Mouse (Mus musculus): ENCODE measurements around the gene Ppp1r18.

The Ppp1r18 gene

DNA sequence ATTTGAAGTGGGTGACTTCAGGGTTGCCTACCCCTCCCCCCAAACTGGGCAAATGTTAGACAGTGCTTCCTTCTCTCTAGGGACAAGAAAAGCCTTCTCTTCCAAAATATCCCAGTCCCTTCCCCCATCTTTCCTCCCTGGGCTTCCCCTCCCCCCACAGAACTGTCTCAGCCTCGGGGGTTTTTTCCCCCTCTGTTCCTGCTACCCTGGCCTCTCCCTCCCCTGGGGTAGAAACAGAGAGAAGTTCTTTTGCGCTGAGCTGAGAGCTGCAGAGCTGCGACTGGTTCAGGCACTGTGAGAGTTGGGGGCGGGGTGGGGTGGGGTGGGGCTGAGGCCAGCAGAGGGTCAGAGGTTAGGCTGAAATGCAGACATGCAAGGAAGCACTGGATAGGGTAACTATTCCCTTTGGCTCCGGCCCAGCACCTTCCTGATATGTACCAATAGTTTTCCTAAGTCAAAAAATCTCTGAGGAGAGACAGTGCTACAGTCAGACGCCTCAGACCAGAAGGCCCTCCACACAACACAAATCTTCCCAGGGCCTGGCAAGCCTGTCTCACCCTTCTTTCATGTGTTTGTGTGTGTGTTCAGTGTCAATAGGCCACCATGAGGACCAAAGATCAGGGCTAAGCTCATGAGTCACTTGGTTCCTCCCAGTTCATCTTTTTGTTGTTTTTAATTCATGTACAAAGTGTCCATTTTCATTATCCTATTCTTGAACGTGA is 4.1 kb downstream of the Ppp1r18 start:
- ATAC-seq (ENCODE audit: low TSS enrichment), result no peak

DNA sequence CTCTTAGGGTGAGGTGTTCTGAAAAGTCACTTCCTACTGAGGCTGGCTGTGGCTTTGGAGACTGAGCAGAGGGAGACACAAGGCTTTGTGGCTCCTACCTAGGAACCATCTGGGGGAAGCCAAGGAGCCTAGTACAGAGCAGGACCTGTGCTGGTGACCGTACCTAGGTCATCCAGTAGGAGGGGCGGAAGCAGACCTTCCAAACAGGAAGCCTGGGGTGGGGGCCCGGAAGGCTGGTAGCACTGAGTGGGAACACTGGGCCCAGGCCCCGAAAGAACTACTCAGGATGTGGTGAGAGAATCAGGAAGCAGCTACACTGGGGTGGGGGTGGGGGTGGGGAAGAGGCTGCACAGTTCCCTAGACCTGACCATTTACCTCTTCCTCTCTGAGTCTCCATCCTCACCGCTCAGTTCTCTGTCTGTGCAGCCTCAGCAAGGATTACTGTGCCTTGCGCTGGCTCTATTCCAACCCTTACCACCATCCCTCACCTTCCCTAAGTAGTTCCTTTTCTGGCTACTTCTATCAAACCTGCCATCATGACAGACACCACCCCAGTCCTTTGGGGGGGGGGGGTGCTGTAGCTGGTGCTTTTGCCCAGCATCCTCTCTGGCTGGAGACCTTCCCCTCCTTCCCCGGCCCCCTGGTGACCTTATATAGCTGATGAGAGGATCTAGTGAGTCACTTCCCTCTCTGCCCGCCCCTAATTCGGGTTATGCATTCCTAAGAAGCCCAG is 4.9 kb downstream of the Ppp1r18 start:
- ATAC-seq (ENCODE audit: low TSS enrichment), result no peak

DNA sequence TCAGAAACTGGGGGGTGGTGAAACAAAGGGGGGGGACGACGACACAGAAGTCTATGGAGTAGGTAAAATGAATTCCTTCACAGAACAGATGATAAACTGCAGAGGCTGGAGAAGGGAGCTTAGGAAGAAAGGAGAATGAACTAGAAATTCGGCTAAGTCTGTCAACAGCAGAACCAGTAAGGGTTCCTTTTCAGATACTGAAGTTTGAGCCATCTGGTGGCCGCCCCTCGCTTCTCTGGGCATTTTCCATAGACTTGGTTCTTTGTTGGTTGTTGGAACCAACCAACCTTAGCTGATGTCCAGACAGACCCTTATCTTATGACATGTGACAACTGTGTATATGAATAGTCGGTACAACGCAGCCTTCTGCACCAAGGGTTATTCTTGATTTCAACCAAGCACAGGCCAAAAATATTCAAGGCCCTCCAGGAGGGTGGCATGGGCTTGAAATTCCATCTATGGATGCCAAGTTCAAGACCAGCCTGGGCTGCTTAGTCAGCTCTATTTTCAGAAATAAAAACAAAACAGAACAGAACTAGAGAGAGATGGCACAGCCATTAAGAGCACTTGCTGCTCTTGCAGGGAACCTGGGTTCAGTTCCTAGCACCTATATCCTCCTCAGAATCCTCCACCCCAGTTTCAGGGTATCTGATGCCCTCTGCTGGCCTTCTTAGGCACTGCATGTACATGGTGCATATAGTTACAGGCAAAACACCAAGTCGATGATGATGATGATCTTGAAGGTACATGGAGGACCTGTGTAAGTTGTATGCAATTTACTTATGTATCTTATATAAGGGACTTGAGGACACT is 5.7 kb downstream of the Ppp1r18 start:
- ATAC-seq (ENCODE audit: low TSS enrichment), result no peak

DNA sequence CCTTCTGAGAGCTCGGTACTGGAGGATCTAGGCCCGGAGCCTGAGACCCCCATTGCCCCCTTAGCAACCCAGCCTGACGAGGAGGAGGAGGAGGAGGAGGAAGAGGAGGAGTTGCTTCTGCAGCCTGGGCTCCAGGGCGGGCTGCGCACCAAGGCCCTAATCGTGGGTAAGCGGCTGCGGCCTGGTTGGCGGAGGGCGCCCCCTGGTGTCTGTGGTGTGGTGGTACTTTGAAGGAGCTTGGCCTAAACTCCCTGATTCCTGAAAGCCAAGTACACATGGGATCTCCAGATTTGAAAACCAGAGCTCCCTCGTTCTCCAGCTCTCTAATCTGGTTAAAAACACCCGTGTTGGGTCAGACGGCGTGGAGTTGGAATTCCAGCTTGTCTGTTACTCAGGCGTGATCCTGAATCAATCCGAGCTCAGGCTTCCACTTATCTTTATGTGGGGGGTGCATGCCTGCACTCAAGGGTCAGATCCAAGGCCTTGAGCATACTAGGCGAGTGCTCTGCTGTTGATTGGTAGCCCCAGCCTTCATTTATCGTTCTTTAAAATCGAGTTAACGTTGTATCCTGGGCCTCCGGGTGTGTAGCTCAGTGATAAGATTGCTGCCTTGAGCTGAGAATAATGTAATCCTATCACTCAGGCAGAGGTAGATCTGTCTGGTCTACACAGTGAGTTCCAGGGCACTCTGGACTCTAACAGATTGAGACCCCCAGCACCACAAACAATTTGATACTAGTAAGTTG is 8.6 kb downstream of the Ppp1r18 start:
- peak; percentile 79 for ATAC-seq (ENCODE audit: low TSS enrichment)

DNA sequence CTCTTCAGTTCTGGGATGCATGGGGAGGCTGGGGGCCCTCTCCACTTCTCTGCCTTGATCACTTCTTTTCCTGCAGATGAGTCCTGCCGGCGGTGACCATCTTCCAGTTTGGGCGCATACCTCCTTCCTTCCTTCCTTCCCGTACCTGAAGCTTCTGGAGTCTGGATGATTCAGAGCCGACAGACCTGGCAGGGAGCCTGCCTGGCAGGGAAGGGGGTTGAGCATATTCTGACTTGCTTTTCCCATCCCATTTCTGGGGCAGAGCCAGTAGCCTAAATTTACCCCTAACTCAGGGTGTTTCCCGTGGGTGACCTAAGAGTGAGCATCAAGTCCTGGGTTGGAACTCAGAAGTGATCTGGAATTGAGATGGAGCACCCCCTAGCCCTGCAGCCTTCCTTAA is 9.3 kb downstream of the Ppp1r18 start:
- ATAC-seq (ENCODE audit: low TSS enrichment), result peak; percentile 53; the same call in 1 of the 2 replicates

DNA sequence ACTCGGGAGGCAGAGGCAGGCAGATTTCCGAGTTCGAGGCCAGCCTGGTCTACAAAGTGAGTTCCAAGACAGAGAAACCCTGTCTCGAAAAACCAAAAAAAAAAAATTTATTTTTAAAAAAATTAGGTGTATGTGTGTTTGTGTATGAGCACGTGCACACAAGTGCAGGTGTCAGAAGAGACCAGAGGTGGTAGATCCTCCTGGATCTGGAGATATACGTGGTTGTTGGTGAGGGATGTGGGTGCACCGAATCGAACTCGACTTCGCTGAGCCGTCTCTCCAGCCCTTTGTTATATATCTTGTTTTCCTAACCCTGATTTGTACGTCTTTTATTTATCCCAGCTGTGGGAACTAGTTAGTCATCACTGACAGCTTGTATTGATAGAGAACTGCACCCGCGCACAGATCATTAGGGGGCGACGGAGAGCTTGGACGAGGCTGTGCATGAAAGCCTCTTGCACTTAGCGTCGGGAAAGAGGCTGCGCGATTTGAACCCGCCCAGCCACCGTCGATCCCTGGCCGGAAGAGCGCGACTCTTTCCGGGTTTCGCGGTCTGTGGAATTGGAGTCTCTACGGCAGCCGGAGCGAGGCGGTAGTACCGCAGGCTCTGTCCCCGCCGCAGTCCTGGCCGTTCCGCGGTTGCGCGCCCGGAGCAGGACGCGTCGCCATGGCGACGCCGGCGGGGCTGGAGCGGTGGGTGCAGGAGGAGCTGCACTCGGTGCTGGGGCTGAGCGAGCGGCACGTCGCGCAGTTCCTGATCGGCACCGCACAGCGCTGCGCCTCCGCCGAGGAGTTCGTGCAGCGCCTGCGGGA is 14.1 kb downstream of the Ppp1r18 start, which contains the start of gene Dhx16:
Gene Dhx16, plus strand, starts transcription at position 575 of the 813 bp plus-strand sequence.
- peak; percentile 85 for ATAC-seq (ENCODE audit: low TSS enrichment)

DNA sequence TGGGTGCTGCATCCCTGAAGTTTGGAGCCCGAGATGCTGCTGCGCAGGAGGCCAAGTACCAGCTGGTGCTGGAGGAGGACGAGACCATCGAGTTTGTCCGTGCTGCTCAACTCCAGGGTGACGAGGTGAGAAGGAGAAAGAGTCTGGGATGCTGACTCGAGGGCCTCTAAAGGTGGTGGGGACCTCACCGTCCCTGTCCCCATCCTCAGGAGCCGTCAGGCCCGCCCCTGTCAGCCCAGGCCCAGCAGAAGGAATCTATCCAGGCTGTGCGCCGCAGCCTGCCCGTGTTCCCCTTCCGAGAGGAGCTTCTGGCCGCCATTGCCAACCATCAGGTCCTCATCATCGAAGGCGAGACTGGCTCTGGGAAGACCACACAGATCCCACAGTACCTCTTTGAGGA is 17.5 kb downstream of the Ppp1r18 start:
- no peak for ATAC-seq (ENCODE audit: low TSS enrichment)

DNA sequence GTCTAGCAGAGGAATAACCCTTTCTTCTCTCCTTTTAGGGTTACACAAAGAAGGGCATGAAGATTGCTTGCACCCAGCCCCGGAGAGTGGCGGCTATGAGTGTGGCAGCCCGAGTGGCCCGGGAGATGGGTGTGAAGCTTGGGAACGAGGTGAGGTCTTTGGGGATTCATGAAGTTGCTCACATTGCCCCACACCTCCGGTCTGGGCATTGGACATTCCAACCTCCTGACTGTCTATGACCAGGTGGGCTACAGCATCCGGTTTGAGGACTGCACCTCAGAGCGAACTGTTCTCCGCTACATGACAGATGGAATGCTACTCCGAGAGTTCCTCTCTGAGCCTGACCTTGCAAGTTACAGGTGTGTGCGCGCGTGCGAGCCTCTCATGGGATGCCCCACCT is 18.4 kb downstream of the Ppp1r18 start:
- no peak for ATAC-seq (ENCODE audit: low TSS enrichment)

DNA sequence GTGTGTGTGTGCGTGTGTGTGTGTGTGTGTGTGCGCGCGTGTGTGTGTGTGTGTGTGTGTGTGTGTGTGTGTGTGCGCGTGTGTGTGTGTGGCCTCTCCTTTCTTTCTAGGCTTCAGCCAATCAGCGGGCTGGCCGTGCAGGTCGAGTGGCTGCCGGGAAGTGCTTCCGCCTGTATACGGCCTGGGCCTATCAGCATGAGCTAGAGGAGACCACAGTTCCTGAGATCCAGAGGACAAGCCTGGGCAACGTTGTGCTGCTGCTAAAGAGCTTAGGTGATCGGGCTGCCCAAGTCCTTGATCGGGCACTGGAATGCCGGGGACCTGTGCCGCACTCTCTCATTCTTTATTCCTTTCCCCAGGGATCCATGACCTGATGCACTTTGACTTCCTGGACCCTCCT is 22.3 kb downstream of the Ppp1r18 start:
- ATAC-seq (ENCODE audit: low TSS enrichment), result no peak

DNA sequence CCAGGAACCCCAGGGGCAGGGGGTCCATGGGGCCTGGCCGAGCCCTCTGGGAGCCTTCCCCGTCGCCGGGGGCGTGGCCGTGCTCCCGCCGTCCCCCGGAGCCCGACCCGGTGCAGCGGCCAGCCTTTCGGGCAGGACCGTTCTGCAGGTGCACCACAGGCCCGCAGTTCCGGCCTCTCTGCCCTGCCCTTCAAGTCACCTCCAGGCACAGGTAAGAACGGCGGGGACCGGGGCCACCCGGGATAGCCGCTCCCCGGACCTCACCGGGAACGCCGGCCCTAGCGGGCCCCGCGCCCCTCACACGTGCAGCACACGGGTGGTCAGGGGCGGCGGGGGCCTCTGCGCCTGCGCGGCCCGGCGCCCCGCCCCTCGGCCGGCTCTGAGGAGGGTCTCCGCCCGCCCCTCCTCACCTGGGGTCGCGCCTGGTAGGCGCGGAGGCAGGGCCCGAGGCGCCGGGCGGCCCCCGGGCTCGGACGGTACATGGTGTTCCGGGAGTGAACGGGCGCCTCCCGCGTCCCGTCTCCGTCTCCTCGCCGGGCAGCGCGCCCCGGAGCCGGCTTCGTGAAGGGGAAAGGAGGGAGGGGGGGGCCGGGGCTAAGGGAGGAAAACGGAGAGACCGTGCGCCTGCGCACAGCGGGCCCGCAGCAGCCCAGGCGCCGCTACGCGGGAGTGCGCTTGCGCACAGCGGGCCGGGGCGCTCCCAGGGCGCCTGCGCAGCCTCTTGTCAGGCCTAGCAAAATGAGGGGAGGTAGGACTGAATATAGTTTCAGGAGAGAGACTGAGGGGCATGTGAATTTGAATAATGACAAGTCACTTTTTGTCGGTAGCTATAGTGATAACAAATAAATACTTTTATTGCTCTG is 31.6 kb downstream of the Ppp1r18 start, which contains the start of gene 2310061I04Rik:
Gene 2310061I04Rik, minus strand, starts transcription at position 651 of the 863 bp plus-strand sequence.
- ATAC-seq (ENCODE audit: low TSS enrichment), result peak; percentile 88

DNA sequence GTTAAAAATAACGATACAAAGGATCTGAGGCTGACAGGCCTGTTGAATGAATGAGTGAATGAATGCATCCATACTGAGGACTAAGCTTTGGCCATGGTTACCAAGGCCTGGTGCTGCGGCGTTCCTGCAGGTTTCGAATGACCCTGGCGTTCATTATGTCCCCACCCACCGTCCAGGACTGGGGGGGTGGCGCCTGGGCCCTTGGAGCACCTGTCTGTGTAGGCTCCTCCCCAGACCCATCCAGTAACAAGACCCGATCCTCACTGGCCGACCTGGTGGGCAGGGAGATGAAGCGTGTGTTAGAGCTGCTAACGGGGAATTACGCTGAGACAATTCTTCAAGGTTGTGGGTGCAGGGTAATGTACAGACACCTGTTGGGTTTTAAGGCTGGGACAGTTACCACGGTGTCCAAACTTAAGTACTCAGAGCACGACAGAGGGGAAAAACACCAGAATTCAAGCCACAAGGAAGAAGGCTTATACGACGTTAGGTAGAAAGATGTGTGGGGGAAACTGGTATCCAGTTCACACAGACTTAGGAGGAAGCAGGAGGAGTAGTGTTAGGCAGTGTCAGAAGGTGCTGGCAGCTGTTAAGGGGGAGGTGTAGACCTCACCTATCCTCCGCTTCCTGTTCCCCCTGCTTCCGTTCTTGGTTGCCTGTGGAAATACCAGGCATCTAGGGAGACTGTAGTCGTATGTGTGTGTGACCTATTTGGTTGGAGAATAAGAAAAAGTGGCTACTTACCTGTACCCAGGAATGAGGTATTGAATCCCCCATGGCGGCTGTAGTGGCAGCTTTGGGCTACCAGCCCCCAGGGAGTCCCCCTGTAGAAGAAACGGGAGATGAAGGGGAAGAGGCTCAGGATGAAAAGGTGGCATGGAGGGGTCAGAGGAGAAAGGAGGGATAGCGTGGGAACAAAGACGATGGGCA is 32.5 kb downstream of the Ppp1r18 start:
- ATAC-seq (ENCODE audit: low TSS enrichment), result peak; percentile 29; the same call in 1 of the 2 replicates

DNA sequence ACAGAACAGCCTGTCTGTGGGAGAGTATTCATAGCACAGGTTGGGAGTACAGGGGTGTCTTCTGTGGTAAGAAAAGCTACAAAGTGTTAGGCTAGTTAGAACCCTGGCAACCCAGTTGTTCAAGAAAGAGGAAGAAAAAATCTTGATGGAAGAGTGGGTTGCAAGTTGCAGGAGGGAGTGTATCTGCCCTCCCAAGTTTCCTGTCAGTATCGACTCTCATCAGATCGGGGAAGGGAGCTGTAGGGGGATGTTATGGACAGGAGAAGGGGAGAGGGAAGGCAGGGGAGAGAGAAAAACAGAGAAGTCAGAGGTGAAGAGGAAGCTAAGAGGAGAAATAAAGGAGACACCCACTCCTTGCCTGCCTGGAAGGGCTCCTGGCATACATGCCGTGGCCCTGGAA is 35.2 kb downstream of the Ppp1r18 start:
- ATAC-seq (ENCODE audit: low TSS enrichment), result no peak

DNA sequence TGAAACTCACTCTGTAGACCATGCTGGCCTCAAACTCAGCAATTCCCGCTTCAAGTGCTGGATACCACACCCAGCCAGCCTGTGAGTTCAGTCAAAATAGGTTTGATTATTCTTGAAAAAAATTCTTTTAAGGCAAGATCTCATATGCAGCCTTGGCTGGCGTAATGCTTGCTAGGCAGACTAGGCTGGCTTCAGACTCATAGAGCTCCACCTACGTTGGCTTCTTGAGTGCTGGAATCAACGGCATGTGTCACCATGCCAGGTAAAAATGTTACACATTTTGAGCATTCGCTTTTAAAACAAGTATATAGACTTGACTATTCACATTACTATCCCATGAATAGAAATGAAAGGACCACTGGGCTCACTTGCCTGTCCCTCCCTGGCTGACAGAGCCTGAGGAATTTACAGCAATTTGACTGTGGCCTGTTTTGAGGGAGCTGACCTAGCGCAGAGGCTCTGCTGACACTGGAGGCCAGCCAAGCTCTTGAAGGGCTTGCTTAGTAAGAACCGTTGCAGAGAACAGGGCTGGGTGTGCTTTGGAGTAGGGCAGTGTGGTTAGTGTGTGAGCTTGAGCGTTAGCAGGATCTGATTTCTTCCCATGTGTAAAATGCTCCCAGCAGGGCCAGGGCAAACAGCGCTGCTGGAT is 38.1 kb downstream of the Ppp1r18 start:
- ATAC-seq (ENCODE audit: low TSS enrichment), result no peak

DNA sequence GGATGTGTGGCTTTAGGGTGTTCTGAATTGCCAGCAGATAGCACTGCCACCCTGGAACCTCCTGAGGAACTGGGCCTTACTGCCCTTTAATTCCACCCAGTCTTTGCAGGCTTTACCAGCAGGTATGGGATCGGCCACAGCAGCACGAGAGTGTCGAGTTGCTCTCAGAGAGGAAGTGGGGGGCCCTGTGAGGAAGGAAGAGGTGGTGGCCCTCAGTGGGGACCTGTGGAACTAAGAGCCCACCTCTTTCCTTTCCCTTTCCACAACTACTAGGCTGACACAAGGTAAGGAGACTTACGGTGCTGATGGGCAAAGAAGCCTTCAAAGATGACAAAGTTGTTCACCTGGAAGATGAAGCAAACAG is 38.6 kb downstream of the Ppp1r18 start:
- ATAC-seq (ENCODE audit: low TSS enrichment), result no peak

DNA sequence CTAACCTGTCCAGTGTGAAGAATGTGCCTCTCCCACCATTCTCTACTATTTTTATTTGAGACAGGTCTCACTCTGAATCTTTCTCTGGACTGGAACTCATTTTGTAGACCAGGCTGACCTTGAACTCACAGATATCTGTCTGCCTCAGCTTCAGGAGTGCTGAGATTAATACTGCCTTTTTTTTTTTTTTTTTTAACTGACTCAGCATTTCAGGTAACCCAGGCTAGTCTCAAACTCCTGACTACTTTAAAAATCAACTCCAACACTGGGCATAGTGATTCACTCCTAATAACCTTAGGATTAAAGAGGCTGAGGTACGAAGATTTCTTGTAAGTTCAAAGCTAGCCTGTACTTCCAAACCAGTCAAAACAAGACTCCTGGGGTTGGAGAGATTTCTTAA is 40.2 kb downstream of the Ppp1r18 start:
- ATAC-seq (ENCODE audit: low TSS enrichment), result no peak

DNA sequence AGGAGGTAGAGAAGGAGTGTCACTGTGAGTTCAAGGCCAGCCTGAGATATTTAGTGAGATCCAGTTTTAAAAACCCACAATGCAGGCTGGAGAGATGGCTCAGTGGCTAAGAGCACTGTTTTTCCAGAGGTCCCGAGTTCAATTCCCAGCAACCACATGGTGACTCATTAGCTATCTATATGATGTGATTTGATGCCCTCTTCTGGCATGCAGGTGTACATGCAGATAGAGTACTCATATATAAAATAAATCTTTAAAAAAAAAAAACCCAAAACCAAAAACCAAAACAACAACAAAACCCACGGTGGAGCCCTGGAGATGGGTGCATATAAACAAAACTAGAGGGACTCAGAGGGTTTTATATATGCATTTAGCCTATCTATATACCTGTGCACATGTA is 42.2 kb downstream of the Ppp1r18 start:
- ATAC-seq (ENCODE audit: low TSS enrichment), result no peak

DNA sequence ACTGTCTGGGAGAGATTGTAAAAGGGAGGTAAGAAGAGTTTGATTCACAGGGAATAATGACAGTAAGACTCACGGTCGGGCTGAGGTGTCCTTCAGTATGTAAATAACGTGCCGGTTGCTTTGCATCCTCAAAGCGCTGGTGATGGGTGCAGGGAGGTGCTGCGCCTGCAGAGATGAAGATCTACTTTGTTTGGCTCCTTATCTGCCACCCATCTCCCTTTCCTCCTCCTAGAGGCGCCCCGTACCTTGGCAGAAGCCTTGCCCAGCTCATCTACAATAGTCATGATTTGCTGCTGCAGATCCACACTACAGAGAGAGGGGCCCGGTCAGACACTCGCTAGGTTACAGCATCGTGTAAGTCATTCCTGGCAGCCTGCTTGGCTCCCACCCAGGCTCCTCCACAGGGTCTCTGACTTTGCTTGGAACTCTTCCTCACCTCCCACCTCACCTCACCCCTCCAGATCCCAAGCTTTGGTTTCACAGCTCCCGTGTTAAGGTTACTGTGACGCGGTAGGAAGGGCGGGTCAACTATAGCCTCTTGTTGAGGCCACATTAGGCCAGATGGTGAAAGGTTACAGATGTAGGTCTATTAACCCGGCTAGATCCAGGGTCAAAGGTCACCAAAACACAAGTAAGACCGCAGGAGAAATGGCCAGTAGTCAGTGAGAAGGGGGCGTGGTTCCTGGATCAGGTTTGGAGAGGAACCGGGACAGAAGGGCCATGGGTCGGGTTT is 44.0 kb downstream of the Ppp1r18 start:
- no peak; the same call in 1 of the 2 replicates for ATAC-seq (ENCODE audit: low TSS enrichment)
